Mouse (Mus musculus): ENCODE measurements at regions not wholly inside any gene's neighbourhood (a gene's known extent, or its start where the extent isn't known, plus 50 kb on each side); places are given as distances from the start of the nearest gene placed in this dataset.

- no peak for TF ChIP-seq POLR2A (IDR thresholded peaks at IDR 0.05; ENCODE audit: borderline replicate concordance, extremely low read depth, low read depth, low read length)
- no peak for TF ChIP-seq CTCF (IDR thresholded peaks at IDR 0.05; ENCODE audit: insufficient read depth, low read length)
Observed at GRCm38 (mm10) chr13:16574069-16574468, 562.4 kb downstream of the Inhba start.

Data from lung, adult 2 months (tissue).